Mouse (Mus musculus) adrenal gland, postnatal 25 days (tissue): ENCODE data around the gene Ccdc172. TPM values are rescaled to one million over a fixed set of nuclear protein-coding genes. Genes with fewer than 3 reads are reported as not detected.

Source experiments
- DNase-seq: peaks from one replicate; pipeline ENCODE4 v3.0.0; 2021; ENCODE audit warnings: mixed read lengths
- total RNA-seq: library from RNA; stranded (reverse); gene quantifications from 2 replicates; pipeline ENCODE4 v1.2.3, GENCODE M21; 2021

Gene Ccdc172
- total RNA-seq, 1 experiment from 2014 or later: not detected

DNA sequence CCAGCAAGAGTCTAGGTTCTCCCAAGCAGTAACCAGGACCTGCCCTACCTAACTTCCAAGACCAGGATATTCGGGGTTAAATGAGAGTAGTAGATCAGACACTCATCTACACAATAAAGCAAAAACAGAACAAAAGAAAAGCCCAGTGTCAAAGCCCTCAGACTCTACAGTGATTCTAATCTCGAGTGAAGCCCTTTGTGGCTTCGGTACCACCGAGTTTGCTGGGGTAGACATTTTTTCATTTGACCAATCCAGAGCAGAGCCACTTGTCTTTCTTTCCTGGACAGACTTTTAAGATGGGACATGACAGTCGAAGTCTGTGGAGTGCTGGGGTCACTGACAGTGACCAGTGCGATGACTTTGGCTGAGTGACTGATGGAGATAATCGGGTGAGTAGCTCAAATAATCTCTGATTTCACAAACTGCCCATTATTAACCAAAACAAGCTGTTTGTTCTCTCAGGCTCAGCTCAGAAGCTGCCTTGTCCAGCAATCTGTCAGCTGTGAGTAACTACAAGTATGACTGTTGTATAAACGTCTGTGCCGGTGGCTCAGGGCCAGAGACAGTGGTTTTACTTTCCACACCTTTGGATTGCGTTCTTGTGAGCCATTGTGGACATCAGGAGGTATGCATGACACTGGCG lies 60.8 kb downstream of the Ccdc172 start:
- no peak for DNase-seq

DNA sequence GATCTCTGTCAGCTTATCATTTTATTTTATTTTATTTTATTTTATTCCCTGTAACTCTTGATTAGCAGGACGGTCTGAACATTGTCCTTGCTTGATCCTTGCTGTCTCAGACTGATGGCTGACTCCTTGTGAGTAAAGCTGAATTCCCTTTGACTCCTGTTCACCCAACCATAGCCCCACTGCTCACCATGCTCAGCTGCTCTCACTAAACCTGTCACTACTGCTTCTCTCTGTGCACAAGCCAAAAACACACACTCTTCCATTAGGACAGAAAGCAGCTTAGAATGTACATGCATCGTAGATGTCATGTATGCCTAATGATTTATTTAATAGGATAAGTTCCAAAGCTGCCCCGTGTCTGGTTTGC lies 61.3 kb downstream of the Ccdc172 start:
- no peak for DNase-seq

DNA sequence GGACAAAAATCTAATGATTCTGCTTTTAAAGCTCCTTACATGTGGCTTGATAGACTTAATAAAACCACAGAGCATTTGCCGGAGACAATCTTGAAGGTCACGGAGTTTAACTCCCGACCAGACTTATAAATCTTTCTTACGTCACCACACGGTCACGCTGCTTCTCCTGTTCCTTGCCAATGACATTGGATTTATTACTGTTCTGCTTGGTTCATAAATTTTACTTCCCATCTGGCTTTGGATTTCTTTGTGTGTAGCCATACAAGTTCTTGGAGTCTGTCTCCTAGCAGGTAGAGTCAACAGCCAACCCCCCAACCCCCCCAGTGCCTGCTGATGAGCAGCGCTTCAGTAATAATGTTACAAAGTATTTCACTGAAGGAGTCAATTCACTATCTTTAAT lies 70.2 kb downstream of the Ccdc172 start:
- DNase-seq: no peak

DNA sequence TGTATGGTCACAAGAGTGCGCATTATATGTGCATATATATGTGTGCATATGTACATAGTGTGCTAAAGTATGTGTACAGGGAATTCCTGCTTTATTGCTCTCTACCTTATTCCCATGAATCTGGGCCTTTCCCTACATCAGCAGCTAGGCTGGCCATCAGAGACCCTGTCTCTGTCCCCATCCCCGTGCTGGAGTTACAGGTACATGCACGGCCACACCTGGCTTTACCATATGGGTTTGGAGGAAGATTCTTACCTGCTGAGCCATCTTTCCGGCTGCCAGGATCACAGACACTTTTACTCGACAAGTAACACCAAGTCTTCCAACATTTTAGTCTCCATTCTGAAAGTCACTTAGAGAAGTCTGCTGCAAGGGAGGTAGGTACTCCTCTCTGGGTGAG lies 71.2 kb downstream of the Ccdc172 start:
- no peak for DNase-seq

DNA sequence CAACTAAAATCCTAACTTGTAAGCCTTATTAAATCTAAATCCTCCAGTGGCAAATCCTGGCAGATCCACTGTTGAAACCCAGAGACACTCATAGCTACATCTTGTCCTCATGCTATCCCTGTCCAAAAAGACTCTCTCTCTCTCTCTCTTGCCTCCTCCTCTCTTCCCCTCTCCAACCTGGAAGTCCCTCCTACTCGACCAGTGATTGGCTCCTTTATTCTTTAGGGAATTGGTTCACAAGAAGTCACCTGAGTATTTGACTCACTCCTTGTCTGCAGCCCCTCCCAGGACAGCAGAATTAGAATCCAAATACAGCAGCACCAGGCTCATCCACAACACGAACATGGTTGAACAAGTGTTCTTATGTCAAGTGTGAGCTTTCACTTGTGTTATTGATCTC lies 74.3 kb downstream of the Ccdc172 start:
- no peak for DNase-seq

DNA sequence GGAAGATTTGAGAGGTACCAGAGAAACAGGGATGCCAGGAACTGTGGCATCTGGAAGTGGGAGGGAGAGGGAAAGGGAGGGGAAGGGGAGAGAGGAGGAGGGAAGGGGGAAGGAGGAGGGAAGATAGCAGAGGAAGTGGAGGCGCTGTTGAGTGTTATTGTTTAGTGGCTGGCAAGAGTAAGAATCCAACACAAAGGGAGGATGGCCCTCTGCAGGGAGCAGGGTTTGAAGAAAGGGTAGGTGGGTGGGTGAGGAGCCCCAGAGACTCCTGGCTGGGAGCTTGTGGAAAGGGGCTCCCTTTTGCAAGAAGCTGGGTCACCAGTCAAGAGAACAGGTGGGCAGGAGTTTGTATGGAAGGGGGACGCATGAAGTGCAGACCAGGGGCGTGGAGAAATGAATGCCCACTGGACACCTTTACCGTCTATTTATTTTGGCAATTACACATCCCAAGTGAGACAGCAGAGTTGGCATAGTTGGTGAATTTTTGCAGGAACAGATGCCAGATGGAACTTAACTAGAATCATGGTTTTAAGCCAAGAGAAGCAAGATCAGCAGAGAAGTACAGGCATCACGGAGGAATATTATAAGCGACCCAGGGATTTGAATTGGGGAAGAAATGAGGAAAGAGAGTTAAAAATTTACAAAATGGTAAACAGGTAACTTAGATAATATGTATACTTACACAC lies 78.6 kb downstream of the Ccdc172 start:
- no peak for DNase-seq

DNA sequence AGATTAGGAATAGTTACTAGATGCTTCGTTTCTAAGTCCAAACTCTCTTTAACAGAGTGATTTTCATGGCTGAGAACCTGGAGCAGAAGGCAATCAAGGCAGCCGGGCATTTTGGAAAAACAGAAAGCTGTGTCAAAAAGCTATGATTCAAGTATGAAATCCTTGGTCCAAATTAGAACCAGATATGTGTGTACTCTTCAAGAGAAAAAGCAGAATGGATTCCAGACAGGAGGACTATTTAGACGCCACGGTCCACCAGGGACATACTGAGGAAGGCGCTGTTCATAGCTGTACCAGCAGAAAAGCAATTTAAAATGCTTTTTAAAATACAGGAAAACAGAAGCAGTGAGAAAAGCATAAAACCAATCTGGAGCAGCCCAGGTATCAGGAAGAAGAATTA lies 88.6 kb downstream of the Ccdc172 start:
- DNase-seq: no peak

Other genes starting within 250 kb of the Ccdc172 start
- 1.5 and 2.0 TPM in 2 replicates for gene Gfra1, start 56.1 kb upstream of the Ccdc172 start, total RNA-seq
- gene Pnlip, start 140.5 kb downstream of the Ccdc172 start, total RNA-seq: not detected in 2 replicates
- gene Pnliprp1, start 216.9 kb downstream of the Ccdc172 start, total RNA-seq: not detected in 2 replicates
- not detected in 2 replicates for gene Pnliprp2, start 247.7 kb downstream of the Ccdc172 start, total RNA-seq